Mouse (Mus musculus) layer of hippocampus, adult 2 months (tissue): ENCODE measurements around the gene Lrp6. TPM values are rescaled to one million over a fixed set of nuclear protein-coding genes. Genes with fewer than 3 reads are reported as not detected.

Source experiments
- DNase-seq, 2 experiments: peaks; one replicate each; pipeline ENCODE4 v3.0.0; 2022; ENCODE audit warnings: low spot score in 2 of 2
- H3K27ac ChIP-seq: fragments of 200-600 bp; 2 replicates; pipeline ENCODE4 v1.8.1; 2022
- H3K4me3 ChIP-seq: fragments of 200-600 bp; 2 replicates; pipeline ENCODE4 v1.8.1; 2022; ENCODE audit warnings: mild to moderate bottlenecking
- CTCF ChIP-seq: fragments of 200-600 bp; conservative IDR thresholded peaks from 2 replicates; pipeline ENCODE4 v1.8.1; 2022; ENCODE audit warnings: antibody characterized with exemption, mild to moderate bottlenecking, moderate library complexity
- total RNA-seq, 2 experiments: library from RNA; stranded (reverse); gene quantifications; 2 replicates each; pipeline ENCODE4 v1.2.3; 2021

The Lrp6 gene
- total RNA-seq, 2 experiments from 2014 or later: 49.2 to 54.5 TPM

DNA sequence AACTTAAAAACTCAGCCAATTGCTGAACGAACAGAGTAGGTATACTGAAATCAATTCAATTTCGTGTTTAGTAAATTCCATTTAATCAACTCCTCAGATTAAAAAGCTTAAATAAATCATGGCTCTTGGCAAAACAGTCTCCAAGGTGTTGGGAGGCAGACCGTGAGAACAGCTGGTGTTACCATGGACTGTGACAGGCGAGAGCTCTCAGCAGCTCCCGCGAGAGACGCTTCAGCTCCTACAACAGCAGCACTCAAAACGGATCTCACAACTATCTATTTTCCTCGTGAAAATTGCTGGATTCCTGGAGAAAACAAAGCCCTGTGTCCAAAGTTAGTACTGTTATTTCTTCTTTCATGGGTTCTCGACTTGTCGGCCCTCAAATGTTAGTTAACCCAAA, 116.8 kb downstream of the Lrp6 start:
- TF ChIP-seq CTCF: no peak
- Histone ChIP-seq H3K27ac (peak overlapping the region; percentile 28), H3K4me3 (no peak overlapping the region)
- DNase-seq: peak in 1 of 2 experiments; percentile 24

DNA sequence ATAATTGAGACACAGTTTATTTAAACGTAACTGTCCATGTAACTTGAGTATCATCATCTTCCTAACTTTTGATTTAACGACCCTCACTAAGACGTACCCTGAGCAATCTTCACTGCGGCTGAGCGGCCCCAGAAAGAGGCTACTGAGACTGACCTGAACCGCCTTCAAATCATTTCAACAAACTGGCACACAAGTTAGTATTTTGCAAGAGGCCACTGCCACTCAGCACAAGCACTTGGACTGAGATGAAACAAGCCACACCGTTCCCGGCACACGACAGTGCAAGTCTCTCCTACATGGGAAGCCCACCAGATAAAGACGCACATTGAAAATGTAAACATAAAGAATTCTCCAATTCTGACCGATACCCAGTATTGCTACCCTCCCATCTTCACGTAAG, 118.3 kb downstream of the Lrp6 start:
- TF ChIP-seq CTCF: no peak
- Histone ChIP-seq H3K4me3 (no peak overlapping the region), H3K27ac (no peak overlapping the region)
- no peak for DNase-seq

DNA sequence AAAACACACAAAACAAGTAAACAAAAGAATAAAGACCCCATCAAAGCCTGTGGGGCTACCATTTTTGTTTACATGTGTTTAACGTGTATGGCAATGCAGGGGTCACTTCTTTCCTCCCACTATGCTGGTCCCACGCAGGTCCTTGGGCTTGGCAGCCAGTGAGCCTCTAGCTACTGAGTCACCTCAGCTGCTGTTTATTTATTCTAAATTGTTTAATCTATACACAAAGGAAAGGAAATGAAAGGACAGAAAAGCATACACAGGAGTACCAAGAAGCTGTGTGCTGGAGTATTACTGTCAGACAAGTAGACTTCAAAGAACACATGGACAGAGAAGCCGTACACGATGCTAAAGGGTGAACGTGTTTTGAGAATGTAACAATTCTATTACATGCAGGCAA, 122.8 kb downstream of the Lrp6 start:
- DNase-seq: no peak
- Histone ChIP-seq H3K27ac (no peak overlapping the region), H3K4me3 (no peak overlapping the region)
- no peak for TF ChIP-seq CTCF

DNA sequence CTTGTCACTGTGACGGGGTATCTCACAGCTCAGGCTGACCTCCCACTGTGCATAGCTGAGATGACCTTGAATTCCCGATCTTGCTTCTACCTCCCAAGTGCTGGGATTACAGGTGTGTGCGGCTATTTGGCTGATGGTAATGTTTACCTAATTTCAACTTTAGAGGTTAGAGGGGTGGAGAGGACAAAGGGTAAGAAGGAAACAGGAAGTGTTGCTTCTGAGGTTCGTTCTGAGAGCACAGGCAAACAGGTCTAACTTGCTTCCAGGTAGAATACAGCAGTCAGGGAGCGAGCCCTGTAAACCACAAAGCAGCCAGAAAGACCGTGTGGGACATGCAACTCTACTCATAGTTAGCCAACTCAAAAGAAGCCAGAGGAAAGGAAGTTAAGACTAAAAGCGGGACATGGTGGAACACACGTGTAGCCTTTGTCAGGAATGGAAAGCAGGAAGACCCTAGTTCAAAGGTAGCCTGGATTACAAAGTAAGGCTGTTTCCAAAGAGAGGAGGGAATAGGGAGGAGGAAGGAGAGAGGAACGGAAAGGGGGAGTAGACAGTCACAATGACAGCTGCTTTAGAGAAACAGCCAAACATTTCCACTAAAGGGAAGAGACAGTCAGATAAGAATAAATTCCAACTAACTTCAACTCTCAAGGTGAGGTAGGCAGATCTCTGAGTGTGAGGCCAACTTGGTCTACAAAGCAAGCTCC, 123.4 kb downstream of the Lrp6 start:
- Histone ChIP-seq H3K4me3 (no peak overlapping the region), H3K27ac (no peak overlapping the region)
- no peak for TF ChIP-seq CTCF
- DNase-seq: no peak

DNA sequence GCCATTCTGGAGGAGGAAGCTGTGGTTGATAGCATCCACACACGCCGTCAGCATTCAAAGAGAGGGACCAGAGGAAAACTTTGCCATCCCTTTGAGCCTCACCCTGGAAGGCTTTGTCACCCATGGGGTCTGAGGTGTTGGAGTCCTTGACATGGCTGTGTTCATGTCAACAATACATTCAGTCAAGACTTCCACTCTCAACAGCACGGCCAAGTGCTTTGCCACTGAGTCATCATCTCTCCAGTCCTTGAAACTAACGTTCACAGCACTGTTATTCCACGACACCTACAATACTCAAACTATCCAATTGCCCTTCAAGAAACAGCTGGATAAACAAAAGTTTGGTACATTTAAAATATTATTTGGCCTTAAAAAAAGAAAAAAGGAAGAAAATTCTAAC, 124.5 kb downstream of the Lrp6 start:
- Histone ChIP-seq H3K27ac (no peak overlapping the region), H3K4me3 (no peak overlapping the region)
- TF ChIP-seq CTCF: no peak
- no peak for DNase-seq

DNA sequence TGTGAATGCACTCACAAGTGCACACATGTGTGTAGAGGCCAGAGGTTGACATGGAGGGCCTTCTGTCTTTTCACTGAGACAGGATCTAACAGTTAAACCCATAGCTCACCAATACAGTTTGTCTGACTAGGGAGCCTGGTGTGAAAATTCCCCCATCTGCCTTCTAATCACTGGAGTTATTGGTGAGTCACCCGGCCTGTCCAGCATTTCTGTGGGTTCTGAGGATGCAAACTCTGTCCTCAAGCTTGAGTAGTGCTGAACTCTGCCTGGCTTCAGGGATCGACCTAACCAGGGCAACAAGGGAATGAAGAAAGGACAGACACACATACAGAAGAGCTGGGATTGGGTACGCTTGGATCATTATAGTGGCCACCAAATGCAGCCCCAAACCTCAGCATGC, 125.0 kb downstream of the Lrp6 start:
- no peak for TF ChIP-seq CTCF
- DNase-seq: no peak
- H3K27ac ChIP-seq: no peak overlapping the region
- no peak overlapping the region for H3K4me3 ChIP-seq

DNA sequence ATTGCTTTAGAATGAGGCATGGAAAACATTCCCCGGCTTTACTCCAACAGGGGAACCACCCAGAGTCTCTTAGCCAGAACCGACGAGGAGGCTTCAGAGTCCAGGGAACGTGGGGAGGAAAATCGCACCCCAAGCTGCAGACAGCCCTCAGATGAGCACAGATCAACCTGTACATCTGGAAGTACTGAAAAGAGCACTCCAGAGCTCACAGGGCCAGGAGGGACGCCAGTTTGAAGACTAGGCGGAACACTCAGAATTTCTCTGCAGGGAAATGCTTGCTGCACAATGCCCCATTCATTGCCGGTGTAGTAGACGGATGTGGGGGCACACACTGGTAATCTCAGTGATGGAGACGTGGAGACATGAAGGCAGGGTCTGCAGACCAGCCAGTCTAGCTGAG, 126.7 kb downstream of the Lrp6 start:
- Histone ChIP-seq H3K4me3 (peak overlapping the region; percentile 48), H3K27ac (peak overlapping the region; percentile 83)
- no peak for TF ChIP-seq CTCF
- DNase-seq: no peak

DNA sequence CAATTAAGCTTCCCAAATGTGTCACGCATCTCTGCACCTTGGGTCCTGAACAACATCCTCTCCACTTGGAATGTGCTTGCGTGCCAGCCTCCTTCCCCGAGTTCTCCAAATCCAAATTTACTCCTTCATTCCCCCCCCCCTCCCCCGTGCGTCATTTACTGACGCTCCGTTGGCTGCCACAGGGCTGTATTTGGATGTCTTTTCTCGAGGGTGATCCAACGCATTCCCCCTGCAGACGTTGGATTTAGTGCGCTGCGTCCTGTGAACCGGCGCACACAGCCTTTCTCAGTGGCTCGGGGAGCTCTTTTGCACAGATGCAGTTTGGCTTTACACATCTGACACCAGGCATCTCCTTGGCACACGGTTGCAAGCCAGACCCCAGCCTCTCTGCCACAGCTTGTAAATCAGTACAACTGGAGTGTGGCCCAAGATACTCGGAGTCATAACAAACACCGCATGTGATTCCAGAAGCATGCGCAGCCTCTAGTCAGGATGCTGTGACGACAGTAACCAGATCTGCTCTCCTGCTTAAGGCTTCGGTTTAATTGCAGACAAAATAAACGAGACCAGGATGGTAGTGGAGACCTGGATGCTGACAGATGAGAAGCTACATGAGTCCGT, 127.3 kb downstream of the Lrp6 start:
- peak overlapping the region; percentile 48 for H3K4me3 ChIP-seq
- no peak for TF ChIP-seq CTCF
- H3K27ac ChIP-seq: peak overlapping the region; percentile 83
- DNase-seq: peak; percentile 29 to 32

DNA sequence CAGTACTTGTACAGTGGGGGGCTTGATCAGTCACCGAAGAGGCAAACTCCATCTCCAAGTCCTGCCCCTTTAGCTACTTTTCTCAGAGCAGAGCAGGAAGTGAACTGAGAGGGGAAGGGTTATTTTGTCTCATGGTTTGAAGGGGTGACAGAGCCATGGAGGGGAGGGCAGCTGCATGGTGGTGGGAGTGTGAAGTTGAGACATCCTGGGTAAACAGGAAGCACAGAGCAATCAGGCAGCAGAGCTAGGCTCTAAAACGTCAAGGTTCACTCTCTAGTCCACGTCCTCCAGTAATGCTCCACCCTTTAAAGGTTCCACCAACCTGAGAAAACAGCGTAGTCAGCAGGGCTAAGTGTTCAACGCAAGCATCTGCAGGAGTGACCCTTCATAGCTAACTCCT, 129.8 kb downstream of the Lrp6 start:
- no peak for DNase-seq
- no peak overlapping the region for H3K27ac ChIP-seq
- no peak for TF ChIP-seq CTCF
- H3K4me3 ChIP-seq: no peak overlapping the region

DNA sequence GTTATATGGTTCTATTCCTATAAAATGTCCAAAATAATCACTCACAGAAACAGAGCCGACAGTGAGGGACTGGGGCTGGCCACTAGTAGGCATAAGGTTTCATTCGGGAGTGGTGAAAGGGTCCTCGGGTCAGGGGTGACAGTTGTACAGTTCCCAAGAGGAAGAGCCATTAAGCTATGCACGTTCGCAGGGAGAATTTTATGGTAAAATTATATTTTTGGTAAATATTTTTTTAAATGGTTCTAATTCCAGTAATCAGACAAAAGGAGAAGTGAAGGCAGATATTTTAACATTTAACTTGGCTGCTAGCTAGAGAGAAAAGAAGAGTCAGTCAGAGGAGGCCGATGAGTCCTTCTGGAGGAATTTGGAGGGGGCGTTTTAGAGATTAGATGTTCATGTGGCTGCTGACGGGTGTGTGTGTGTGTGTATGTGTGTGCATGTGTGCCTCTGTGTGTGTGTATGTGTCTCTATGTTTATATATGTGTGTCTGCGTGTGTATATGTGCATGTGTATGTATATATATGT, 131.8 kb downstream of the Lrp6 start:
- H3K4me3 ChIP-seq: no peak overlapping the region
- no peak for DNase-seq
- TF ChIP-seq CTCF: no peak
- peak overlapping the region; percentile 23; the same call in 1 of the 2 replicates for H3K27ac ChIP-seq

DNA sequence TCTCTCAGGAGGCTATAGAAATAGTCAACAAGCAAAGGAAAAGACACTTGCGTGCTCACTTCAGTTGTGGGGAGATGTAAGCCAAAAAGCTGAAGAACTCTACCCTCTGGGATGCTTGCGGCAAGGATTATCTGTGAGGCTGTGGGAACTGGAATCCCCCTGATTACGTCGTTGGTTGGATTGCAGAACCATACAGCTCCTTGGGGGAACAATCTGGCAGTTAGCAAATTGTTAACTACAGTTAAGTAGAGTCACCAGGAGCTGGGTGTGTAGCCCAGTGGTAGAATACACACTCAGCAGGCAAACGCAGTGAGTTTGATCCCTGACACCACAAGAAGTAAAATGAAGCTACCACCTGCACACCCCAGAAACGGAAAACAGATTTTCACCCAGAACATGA, 132.7 kb downstream of the Lrp6 start:
- TF ChIP-seq CTCF: no peak
- no peak overlapping the region for H3K4me3 ChIP-seq
- no peak overlapping the region for H3K27ac ChIP-seq
- DNase-seq: no peak

DNA sequence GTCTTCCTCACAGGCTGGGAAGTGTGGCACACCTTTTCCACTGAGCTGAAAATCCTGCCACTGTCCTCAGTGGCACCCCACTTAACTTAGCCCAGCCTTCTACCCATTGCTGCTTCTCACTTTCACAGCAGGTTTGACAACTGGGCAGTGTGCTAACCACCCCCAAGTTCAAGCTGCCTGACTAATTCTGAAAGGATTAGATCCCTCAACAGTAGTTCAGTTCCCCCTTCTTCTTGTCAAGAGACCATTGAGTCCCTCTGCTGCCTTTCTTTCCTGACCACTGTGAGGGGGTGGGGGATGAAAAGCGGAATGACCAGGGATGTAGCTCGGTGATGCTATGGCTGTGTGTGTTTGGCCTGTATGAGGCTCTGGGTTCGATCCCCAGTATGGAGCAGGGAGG, 133.5 kb downstream of the Lrp6 start:
- no peak for TF ChIP-seq CTCF
- Histone ChIP-seq H3K27ac (no peak overlapping the region), H3K4me3 (no peak overlapping the region)
- DNase-seq: no peak

DNA sequence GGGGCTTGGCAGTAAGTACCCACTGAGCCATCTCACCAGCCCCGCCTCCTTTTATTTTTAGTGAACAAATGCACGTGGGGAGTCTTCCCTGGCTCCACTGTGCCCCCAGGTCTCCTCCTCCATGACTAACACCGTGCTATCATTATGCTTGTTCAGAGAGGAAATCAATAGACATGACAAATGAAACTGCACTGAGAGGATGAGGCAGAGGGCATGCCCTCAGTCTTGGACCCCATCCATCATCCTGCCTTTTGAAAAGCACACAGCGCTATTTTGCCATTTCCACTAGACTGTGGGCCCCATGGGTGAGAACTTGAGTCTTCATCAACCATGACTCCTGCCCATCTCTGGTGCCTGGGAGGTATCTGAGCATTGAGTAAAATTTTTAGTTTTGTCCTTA, 135.2 kb downstream of the Lrp6 start:
- no peak for DNase-seq
- no peak for TF ChIP-seq CTCF
- no peak overlapping the region for H3K27ac ChIP-seq
- H3K4me3 ChIP-seq: no peak overlapping the region
